Mouse (Mus musculus): ENCODE data around the gene Lgi1. TPM values are rescaled to one million over a fixed set of nuclear protein-coding genes. Genes with fewer than 3 reads are reported as not detected.

Lgi1 gene
- total RNA-seq, 2 experiments from 2014 or later = 3.2 to 5.8 TPM

DNA sequence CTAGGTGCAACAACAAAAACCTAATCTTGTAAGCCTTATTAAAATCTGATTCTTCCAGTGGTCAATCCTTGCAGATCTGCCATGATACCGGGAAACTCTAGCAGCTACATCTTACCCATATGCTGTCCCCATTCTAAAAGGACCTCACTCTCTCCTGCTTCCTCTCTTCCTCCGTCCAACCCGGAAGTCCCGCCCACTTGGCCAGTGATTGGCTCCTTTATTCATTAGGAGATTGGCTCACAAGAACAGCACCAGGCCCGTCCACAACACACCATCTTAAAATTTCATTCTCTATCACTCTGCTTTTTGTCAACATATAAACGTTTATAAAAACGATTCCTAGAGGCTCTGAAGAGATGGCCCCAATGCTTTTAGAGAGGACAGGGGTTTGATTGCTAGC, 61.5 kb downstream of the Lgi1 start:
- DNase-seq = no peak

DNA sequence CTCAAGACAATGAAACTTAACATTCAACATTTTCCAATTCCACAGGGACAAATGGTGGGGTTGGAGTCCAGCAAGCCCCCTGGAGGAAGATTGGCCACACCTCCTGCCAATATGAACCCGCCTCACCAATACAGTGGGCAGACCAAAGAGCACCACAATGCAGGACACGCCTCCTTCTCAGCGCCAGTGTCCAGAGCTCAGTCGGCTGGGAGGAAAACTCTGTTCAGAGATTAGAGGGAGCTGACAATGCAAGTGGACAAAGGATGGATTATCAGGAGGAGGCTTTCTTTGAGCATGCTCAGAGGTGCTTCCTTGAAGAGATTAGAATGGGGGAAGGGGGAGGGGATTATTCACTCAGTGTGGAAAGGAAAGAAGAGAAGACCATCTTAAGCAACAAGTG, 62.7 kb downstream of the Lgi1 start:
- no peak for DNase-seq

- no peak for DNase-seq
These were observed 63.7 kb downstream of the Lgi1 start for GRCm38 (mm10) chr19:38328010-38328409.

DNA sequence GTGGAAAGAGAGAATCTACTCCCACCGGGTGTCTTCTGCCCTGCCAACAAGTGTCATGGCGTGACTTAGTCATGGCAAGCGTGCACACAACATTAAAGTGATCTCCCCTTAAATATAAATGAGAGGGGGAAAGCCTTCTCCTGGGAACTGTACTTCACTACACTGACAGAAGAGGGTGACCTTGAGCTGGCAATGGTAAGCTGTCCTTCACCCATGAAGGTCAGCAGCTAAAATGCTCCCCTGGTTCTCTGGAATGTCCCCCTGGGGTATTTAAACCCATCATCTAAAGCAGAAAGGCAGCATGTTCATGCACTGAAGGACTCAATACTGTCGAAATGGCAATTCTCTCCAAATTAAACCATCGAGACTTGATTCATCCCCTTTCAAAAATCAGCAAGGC, 64.9 kb downstream of the Lgi1 start:
- no peak for DNase-seq

DNA sequence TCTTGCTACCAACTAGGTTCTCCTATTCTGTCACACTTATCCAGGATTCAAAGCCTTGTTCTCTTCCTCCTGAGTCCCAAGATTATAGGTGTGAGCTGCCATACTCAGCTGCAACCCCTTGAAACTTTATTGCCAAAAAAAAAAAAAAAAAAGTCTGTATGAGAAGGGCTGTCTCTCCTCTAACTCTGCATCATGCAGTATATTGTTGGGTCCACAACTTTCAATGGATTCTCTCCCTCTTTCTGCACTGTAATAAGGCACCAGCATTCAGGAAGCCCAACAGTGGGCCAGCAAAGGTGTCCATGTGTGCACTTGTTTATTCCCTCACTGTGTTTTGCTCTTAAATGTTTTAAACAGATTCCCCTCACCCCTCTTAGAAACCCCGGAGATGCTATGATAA, 66.7 kb downstream of the Lgi1 start:
- no peak for DNase-seq

DNA sequence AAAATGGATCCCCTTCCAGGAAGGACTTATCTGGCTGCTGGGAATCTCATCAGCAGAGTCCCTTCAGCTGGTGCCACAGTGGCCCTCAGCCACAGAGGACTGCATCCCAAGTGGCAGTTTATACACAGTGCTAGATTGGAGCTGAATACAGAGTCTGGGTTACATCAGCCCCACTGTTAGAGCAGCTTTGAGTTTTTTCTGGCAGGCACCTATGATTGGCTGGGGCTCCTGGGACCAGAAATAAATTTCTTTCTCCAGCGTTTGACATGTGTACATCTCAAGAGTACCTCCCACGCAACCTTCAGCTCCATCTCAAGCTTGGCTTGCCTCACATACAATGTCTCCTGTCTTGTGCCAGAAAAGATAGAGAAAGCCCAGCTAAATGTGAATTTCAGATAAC, 67.9 kb downstream of the Lgi1 start:
- DNase-seq = no peak

DNA sequence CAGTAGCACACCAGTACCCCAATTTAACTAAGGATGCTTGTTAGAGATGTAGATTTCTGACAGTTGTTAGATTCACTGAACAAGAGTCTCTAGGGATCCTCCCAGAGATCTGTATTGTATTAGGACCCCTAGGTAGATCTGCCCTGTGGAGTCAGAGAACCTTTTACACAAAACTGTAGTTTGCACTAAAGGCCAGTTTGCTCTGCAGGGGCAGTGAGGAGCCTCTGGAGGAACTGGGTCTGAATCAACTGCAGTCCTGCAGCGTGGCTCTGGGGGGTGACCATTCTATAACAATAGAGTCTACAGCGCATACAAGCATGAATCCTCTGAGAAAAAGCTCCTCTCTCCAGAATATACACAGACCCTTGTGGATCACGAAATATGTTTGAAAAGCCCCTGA, 68.5 kb downstream of the Lgi1 start:
- DNase-seq = no peak

DNA sequence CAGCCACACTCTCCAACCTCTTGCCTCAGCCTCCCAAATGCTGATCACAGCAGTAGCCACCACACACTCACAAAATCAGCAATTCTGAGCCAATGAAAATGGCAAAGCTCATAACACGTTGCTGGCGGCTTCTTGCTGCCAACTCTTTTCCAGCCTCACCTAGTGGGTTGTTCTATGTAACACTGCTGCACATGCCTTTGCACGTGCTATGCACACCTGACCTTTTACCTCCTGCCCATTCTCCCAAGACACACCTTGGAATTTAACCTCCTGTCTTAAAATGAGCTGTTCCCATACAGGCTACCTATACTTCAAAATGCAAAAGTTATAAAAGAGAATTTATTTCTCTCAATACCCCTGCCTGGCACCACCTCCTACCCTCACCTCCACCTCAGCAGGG, 72.2 kb downstream of the Lgi1 start:
- DNase-seq = no peak

GRCm38 (mm10) chr19:38337332-38337731, 73.0 kb downstream of the Lgi1 start:
- no peak for DNase-seq

DNA sequence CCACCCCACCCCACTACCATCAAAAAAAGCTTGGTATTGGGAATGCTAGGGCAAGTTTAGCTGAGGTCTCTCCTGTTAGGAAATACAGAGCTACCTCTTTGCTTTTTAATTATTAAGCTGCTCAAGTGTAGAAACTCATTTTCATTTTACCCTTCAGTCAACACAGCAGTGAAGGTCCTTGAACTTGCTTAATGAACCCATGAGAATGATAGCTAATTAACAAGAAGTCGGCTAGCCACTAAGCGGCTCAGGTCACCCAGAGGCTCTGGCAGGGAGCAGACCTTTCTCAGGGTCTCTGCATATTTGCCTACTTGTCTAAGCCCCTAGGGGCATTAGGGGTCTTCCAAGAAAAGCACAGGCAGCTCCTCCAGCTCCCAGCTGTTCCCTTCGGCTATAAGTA, 75.4 kb downstream of the Lgi1 start:
- no peak for DNase-seq

- no peak for DNase-seq
These were observed 78.9 kb downstream of the Lgi1 start for GRCm38 (mm10) chr19:38343246-38343645.

DNA sequence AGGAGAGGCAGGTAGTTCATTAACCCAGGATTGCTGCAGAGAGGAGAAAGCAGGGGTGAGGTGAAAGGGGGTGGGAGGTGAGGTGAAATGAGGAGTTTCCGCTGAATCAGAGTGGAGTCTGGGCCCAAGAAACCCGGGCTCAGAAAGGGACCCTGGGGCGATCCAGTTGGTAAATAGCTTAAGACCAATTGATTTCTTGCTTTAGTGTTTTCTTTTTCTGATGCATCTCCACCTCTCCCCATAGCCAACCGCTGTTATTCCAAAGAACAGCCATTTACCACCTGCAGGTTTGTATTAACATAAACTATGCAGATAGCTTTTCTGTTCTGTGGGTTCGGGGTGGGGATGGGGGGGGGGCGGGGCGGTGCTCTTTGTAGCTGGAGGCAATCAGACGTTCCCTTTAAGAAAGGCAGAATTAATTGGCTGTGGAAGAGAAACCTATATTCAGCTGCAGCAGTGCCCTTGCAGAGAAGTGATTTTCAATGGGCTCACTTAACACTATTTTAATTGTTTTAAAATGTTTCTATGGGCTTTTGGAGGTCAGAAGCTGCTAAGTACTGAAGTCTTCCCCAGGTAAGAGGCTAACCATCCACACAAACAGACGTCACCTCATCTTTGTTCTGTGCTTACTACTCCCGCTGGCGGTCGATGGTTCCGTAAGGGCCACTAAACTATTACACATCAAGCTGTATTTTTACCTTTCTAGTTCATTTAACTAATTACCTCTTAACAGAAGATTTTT, 84.1 kb downstream of the Lgi1 start:
- DNase-seq = no peak

DNA sequence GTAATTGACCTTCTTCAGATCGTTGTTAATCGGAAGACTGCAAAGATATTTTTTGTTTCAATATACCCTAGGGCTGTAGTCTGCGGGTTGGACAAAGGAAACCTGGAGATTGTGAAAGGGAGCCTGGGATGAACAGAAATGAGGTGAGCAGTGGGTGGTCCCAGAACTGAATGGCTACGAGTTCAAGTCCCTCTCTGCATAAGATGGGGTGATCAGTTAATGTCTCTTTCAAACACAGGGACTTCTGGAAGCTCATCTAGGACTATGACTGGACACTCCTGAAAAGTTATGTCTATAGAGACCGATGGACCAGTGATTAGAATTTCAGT, 84.6 kb downstream of the Lgi1 start:
- DNase-seq = no peak

DNA sequence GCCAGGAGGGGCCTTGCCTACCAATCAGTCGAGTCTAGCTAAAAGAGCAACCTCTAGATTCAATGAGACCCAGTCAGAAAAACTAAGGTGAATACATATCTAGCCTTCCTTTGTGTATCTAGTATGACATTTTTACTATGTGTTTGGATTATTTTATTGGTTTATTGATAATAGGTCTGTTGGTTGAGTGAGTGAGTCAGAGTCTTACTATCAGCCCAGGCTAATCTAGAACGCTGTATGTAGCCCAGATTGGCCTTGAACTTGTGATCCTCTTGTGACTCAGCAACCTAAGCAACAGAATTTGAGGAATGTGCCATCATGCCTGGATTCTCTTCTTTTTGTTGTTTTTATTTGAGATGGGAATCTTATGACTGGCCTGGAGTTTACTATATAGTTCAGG, 86.9 kb downstream of the Lgi1 start:
- no peak for DNase-seq

GRCm38 (mm10) chr19:38351728-38352127, 87.4 kb downstream of the Lgi1 start:
- no peak for DNase-seq

- peak; percentile 37 for DNase-seq
These were observed 88.3 kb downstream of the Lgi1 start for GRCm38 (mm10) chr19:38352495-38353130.

- DNase-seq = no peak
These were observed 89.9 kb downstream of the Lgi1 start for GRCm38 (mm10) chr19:38354279-38354678.

- DNase-seq = no peak
These were observed 90.6 kb downstream of the Lgi1 start for GRCm38 (mm10) chr19:38354819-38355360.

DNA sequence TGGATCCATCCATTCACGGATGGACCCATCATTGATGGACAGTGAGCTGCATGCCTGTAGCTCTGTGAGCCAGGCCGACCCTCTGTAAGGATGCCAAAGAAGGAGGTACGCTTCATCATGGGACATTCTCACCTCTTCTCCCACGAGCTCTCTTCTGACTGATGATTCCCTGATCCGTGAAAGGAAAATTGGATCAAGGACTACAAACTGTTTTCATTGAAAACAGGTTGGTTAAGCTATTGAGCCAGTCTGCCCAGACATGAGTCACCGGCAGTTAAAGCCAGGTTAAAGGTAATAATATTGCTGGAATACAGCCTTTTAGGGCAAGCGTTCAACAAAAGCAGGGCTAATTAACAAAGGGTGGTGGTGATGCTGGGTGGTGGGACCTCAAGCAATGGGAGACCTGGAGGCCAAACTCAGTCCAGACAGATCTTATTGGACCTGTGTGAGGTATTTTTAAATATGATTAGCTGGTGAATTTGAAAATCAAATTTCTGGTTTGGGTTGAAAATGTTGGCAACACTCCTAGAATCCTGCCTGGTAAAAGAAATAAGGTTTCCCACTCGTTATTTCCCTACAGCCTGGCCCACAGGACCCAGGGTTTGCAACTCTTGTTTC, 92.0 kb downstream of the Lgi1 start:
- DNase-seq = no peak

DNA sequence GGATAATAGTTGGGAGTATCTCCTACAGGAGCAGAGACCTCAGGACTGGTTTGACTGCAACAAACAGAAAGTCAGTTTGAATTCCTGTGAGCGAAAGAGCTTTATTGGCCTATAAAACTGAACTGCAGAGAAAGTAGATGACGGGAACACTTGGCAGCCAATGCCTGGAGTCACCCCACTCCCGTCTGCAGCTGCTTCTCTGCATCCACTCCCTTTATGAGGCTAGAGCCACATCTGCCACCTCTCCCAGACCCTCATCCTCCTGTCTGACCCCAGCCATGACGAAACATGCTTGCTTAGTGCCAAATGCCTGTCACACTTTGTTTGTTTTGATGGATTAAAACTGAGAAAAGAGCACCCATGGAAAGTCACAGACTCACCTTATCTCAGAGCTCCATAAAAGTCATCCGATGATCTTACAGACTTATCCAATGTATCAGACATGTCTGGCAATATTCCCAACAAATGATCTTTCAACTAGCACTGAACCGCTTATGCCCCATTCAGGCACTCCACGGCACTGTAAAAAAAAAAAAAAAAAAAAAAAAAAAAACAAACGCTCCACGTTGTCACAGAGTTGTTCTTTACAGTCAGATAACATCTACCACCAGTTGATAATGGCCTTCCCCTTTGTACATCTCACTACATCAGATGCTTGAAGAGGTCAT, 93.8 kb downstream of the Lgi1 start:
- DNase-seq = peak; percentile 14

- DNase-seq = no peak
These were observed 95.0 kb downstream of the Lgi1 start for GRCm38 (mm10) chr19:38359287-38359686.
